Mouse (Mus musculus): ENCODE results near the gene Ctnnal1. TPM values are rescaled to one million over a fixed set of nuclear protein-coding genes. Genes with fewer than 3 reads are reported as not detected.

Gene Ctnnal1
- polyA plus RNA-seq, 1 experiment from 2014 or later: 16.7 TPM

DNA sequence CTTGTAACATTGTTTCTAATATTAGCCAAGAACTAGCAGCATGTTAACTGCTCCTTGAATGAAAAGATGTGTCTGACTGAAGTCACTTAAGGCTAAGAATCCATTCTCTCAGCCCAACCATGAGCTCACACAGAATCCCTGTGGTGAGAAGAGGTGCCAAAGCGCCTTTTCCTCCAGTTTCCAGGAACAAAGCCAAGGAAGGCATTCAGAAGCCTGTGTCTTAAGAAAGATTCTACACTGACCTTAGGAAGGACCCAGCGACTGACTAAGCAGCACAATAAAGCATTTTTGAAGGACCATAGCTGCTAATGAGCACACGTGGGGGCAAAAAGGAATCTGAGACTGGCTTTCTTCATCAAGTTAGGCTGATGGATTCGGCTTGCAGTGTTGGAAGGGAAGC lies 983 bp upstream of the Ctnnal1 start:
- WGBS: 52% methylated on average over 4 of the region's 4 CpGs
- Histone ChIP-seq H3K27me3 (ENCODE audit: control insufficient read depth, insufficient read depth, low read length) (no peaks in the 10 kb centered on the region), H3K4me2 (replicated peaks) (no peak overlapping the region), H3K4me1 (replicated peaks; ENCODE audit: control insufficient read depth, insufficient read depth, low read length) (peaks cover 16% of the 10 kb centered on the region), H3K27ac (no peak overlapping the region), H3K9ac (no peak overlapping the region), H3K4me3 (replicated peaks; ENCODE audit: low read length) (no peak overlapping the region), H3K36me3 (replicated peaks; ENCODE audit: control insufficient read depth, insufficient read depth) (no peaks in the 10 kb centered on the region), H3K9me3 (ENCODE audit: control insufficient read depth, low read length) (no peaks in the 10 kb centered on the region)
- ATAC-seq (ENCODE audit: low FRiP score) (no peak), DNase-seq (ENCODE audit: low spot score) (no peak)

DNA sequence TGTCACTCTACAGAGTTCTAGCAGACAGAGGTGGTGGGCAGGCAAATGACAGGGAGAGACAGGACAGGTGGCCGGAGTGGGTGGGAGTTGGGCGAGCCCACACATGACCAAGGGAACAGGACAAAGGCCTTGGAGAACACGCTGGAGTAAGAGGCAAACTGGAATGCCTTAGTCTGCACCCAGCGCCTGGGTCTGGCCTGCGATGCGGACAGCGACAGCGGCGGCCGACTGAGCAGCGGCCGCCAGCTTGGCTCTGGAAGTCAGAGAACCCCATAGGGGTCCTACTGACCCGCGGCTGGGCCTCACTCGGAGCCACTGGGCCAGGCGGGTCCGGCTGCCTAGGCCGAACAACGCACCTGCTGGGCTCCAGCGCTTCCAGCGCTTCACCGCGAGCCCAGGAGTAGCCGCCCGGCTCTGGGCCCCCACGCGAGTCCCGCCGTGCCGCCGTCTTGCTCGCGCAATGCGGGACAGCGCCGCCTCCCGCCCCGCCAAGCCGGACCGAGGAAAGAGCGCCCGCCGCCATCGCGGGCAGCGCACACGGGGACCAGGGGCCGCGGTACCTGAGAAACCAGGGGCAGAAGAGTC lies 479 bp downstream of the Ctnnal1 start:
- Histone ChIP-seq H3K27ac (peak overlapping the region; percentile 82), H3K4me3 (replicated peaks; ENCODE audit: low read length) (peak overlapping the region; percentile 70), H3K9ac (peak overlapping the region; percentile 80), H3K9me3 (ENCODE audit: control insufficient read depth, low read length) (no peaks in the 10 kb centered on the region), H3K36me3 (replicated peaks; ENCODE audit: control insufficient read depth, insufficient read depth) (no peaks in the 10 kb centered on the region), H3K27me3 (ENCODE audit: control insufficient read depth, insufficient read depth, low read length) (no peaks in the 10 kb centered on the region), H3K4me2 (replicated peaks) (peak overlapping the region; percentile 92), H3K4me1 (replicated peaks; ENCODE audit: control insufficient read depth, insufficient read depth, low read length) (peaks cover 16% of the 10 kb centered on the region)
- WGBS: under 1% methylated on average over 46 of the region's 49 CpGs
- DNase-seq (ENCODE audit: low spot score) (peak; percentile 60), ATAC-seq (ENCODE audit: low FRiP score) (peak; percentile 85)

DNA sequence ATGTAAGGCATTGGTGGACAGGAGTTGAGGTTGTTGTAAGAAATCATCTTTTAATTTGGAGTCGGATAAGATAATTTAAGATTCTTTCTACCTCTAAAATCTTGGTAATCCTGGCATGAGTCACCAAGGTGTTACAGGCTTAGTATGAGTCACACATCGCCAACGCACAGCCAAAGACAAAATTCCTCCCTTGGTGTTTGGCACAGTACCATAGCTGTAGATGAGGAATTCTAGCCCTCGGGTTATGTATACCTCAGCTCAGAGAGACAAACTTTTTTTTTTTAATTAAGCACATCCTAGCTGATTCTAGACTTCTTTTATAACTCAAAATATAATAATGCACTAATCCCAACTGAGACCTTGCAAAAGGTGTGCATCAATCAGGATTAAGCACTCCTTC lies 972 bp downstream of the Ctnnal1 start:
- H3K4me1 ChIP-seq (replicated peaks; ENCODE audit: control insufficient read depth, insufficient read depth, low read length): peaks cover 16% of the 10 kb centered on the region
- peak overlapping the region; percentile 82 for H3K27ac ChIP-seq
- WGBS: 49% methylated on average over 4 of the region's 4 CpGs
- H3K9me3 ChIP-seq (ENCODE audit: control insufficient read depth, low read length): no peaks in the 10 kb centered on the region
- H3K4me3 ChIP-seq (replicated peaks; ENCODE audit: low read length): peak overlapping the region; percentile 70
- ATAC-seq (ENCODE audit: low FRiP score) (no peak), DNase-seq (ENCODE audit: low spot score) (peak; percentile 28)
- no peaks in the 10 kb centered on the region for H3K27me3 ChIP-seq (ENCODE audit: control insufficient read depth, insufficient read depth, low read length)
- H3K9ac ChIP-seq: peak overlapping the region; percentile 80
- no peaks in the 10 kb centered on the region for H3K36me3 ChIP-seq (replicated peaks; ENCODE audit: control insufficient read depth, insufficient read depth)
- peak overlapping the region; percentile 92 for H3K4me2 ChIP-seq (replicated peaks)

DNA sequence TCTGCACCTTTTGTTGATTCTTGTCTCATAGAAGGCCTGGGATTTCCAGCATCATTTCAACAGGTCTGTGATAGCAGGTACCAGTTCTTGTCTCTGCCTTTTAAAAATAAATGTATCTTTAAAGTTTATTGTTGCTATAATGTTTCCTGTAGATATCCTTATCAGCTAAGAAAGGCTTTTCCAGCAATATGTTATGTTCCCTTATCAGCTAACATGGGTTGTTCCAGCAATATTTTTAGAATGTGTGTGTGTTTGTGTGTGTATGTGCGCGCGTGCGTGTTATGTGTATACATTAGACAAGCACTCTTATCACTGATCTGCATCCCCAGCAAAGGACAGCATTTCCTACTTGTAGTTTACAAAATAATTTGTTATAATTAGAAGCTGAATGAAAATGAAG lies 3.4 kb downstream of the Ctnnal1 start:
- no peak overlapping the region for H3K9ac ChIP-seq
- H3K27me3 ChIP-seq (ENCODE audit: control insufficient read depth, insufficient read depth, low read length): no peaks in the 10 kb centered on the region
- H3K4me2 ChIP-seq (replicated peaks): no peak overlapping the region
- ATAC-seq (ENCODE audit: low FRiP score) (no peak), DNase-seq (ENCODE audit: low spot score) (no peak)
- H3K4me3 ChIP-seq (replicated peaks; ENCODE audit: low read length): no peak overlapping the region
- H3K27ac ChIP-seq: no peak overlapping the region
- WGBS: 97% methylated on average over 4 of the region's 4 CpGs
- no peaks in the 10 kb centered on the region for H3K9me3 ChIP-seq (ENCODE audit: control insufficient read depth, low read length)
- H3K4me1 ChIP-seq (replicated peaks; ENCODE audit: control insufficient read depth, insufficient read depth, low read length): peaks cover 16% of the 10 kb centered on the region
- H3K36me3 ChIP-seq (replicated peaks; ENCODE audit: control insufficient read depth, insufficient read depth): no peaks in the 10 kb centered on the region

DNA sequence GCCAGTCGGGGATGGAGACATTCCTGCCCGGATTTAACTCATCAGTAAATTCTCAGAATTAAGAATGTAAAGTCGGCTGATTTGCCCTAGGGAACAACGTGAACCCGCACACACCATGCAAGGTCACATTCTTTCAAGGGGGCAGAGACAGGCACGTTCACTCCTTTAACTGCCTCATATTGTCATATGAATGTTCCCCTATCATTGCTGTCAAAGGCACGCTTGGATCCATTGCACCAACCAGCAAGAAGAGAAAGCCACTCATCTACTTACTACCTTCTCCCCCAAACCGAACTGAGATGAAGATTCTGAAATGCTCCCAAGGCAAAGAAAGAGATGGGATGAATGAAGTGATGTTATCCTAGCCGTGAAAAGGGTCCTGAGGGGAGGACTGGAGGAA lies 6.3 kb downstream of the Ctnnal1 start:
- Histone ChIP-seq H3K4me1 (replicated peaks; ENCODE audit: control insufficient read depth, insufficient read depth, low read length) (peaks cover 10% of the 10 kb centered on the region), H3K9me3 (ENCODE audit: control insufficient read depth, low read length) (no peaks in the 10 kb centered on the region), H3K27ac (no peak overlapping the region), H3K9ac (no peak overlapping the region), H3K36me3 (replicated peaks; ENCODE audit: control insufficient read depth, insufficient read depth) (no peaks in the 10 kb centered on the region), H3K27me3 (ENCODE audit: control insufficient read depth, insufficient read depth, low read length) (no peaks in the 10 kb centered on the region), H3K4me3 (replicated peaks; ENCODE audit: low read length) (no peak overlapping the region), H3K4me2 (replicated peaks) (no peak overlapping the region)
- no peak for DNase-seq (ENCODE audit: low spot score)
- no peak for ATAC-seq (ENCODE audit: low FRiP score)
- 71% methylated on average over 9 of the region's 9 CpGs for WGBS

DNA sequence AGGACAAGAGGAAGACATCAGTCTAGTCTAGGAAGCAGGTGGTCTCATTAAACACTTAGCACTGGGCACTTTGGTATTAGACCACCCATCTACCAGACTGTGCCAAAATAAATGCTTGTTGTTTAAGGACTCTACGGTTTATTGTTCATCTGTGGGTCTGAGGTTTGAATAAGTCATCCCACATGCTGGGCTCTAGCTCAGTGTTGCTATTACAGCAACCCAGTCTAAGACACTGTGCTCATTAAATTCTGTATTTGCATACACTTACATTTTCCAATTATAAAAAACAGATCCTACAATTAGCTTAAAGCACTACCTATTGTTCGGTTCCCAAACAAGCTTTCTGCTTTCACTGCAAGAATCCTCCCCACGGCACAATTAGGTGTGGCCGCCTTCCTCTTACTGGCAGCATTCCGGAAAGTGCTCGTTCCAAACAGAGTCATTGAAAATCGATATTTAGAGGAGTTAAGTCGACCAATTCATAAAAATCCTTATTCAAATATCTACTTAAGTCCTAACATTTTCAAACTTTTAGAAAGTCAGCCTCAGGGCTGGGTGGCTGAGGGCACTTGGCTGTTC lies 8.5 kb downstream of the Ctnnal1 start:
- ATAC-seq (ENCODE audit: low FRiP score) (no peak), DNase-seq (ENCODE audit: low spot score) (no peak)
- no peak overlapping the region for H3K9ac ChIP-seq
- H3K9me3 ChIP-seq (ENCODE audit: control insufficient read depth, low read length): no peaks in the 10 kb centered on the region
- H3K27me3 ChIP-seq (ENCODE audit: control insufficient read depth, insufficient read depth, low read length): no peaks in the 10 kb centered on the region
- H3K4me2 ChIP-seq (replicated peaks): no peak overlapping the region
- WGBS: 84% methylated on average over 8 of the region's 8 CpGs
- H3K27ac ChIP-seq: no peak overlapping the region
- no peaks in the 10 kb centered on the region for H3K36me3 ChIP-seq (replicated peaks; ENCODE audit: control insufficient read depth, insufficient read depth)
- no peaks in the 10 kb centered on the region for H3K4me1 ChIP-seq (replicated peaks; ENCODE audit: control insufficient read depth, insufficient read depth, low read length)
- no peak overlapping the region for H3K4me3 ChIP-seq (replicated peaks; ENCODE audit: low read length)

DNA sequence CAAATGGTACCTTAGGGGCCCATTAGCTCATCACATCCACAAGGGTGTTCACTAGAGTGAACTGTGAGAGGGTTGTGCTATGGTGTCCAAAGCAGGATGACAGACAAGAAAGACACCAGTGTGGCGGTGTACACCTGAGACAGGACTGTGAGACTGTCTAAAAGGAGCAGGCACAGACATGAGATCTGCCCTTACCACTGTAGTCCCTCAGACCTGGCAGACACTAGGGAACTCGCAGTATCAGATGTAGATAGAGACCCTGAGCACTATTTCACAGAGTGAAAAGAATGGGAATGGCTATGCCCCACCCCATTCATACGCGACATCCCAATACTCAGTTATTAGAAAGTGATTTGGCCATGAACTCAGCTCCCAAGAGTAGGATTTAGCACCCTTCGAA lies 9.1 kb downstream of the Ctnnal1 start:
- WGBS: 91% methylated on average over 5 of the region's 5 CpGs
- H3K4me3 ChIP-seq (replicated peaks; ENCODE audit: low read length): no peak overlapping the region
- H3K27me3 ChIP-seq (ENCODE audit: control insufficient read depth, insufficient read depth, low read length): no peaks in the 10 kb centered on the region
- no peaks in the 10 kb centered on the region for H3K4me1 ChIP-seq (replicated peaks; ENCODE audit: control insufficient read depth, insufficient read depth, low read length)
- no peaks in the 10 kb centered on the region for H3K36me3 ChIP-seq (replicated peaks; ENCODE audit: control insufficient read depth, insufficient read depth)
- ATAC-seq (ENCODE audit: low FRiP score) (no peak), DNase-seq (ENCODE audit: low spot score) (no peak)
- H3K4me2 ChIP-seq (replicated peaks): no peak overlapping the region
- H3K27ac ChIP-seq: no peak overlapping the region
- no peaks in the 10 kb centered on the region for H3K9me3 ChIP-seq (ENCODE audit: control insufficient read depth, low read length)
- no peak overlapping the region for H3K9ac ChIP-seq

DNA sequence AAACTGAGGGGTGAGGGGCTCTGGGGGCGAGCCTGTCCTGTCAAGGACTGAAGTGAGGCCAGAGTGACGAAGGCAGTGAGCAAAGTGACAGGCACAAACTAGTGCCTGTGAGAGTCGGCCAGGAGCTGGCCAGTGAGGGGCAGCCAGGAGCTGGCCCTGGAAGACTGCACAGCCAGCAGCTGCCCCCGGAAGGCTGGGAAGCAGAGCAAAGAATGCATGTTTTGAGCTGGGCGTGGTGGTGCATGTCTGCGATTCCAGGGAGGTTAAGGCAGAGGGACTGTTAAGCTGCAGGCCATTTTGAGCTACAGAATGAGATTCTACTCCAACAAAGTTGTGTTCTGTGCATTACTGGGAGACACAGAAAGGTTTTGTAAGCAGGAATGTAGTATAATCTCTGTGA lies 14.3 kb downstream of the Ctnnal1 start:
- Histone ChIP-seq H3K9me3 (ENCODE audit: control insufficient read depth, low read length) (no peaks in the 10 kb centered on the region), H3K27me3 (ENCODE audit: control insufficient read depth, insufficient read depth, low read length) (no peaks in the 10 kb centered on the region), H3K9ac (no peak overlapping the region), H3K4me2 (replicated peaks) (no peak overlapping the region), H3K4me3 (replicated peaks; ENCODE audit: low read length) (no peak overlapping the region), H3K36me3 (replicated peaks; ENCODE audit: control insufficient read depth, insufficient read depth) (0 out of 2 replicates have a peak, but pooled peaks cover 5% of the 10 kb centered on the region), H3K4me1 (replicated peaks; ENCODE audit: control insufficient read depth, insufficient read depth, low read length) (no peaks in the 10 kb centered on the region), H3K27ac (no peak overlapping the region)
- DNase-seq (ENCODE audit: low spot score) (no peak), ATAC-seq (ENCODE audit: low FRiP score) (no peak)
- 35% methylated on average over 6 of the region's 6 CpGs for WGBS

DNA sequence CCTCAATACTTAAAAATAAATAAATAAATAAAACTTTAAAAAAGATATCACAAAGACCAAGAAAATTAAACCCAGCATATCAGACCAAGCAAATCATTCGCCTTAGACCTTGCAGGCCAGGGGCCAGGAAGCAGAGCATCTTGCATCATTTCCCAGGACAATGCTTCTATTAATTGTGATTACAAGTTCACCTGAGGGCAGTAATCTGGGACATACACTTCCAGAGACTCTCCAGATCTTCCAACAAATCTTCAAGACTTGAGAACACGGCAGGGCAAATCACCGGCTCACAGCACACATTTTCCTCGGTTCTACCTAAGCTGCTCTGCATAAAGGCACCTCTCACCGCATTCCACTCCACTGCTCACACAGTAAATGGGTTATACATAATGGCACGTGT lies 16.9 kb downstream of the Ctnnal1 start:
- no peak for DNase-seq (ENCODE audit: low spot score)
- no peak overlapping the region for H3K9ac ChIP-seq
- 0 out of 2 replicates have a peak, but pooled peaks cover 6% of the 10 kb centered on the region for H3K9me3 ChIP-seq (ENCODE audit: control insufficient read depth, low read length)
- WGBS: 90% methylated on average over 6 of the region's 6 CpGs
- peaks cover 18% of the 10 kb centered on the region for H3K36me3 ChIP-seq (replicated peaks; ENCODE audit: control insufficient read depth, insufficient read depth)
- H3K4me1 ChIP-seq (replicated peaks; ENCODE audit: control insufficient read depth, insufficient read depth, low read length): no peaks in the 10 kb centered on the region
- no peaks in the 10 kb centered on the region for H3K27me3 ChIP-seq (ENCODE audit: control insufficient read depth, insufficient read depth, low read length)
- ATAC-seq (ENCODE audit: low FRiP score): no peak
- H3K27ac ChIP-seq: no peak overlapping the region
- no peak overlapping the region for H3K4me2 ChIP-seq (replicated peaks)
- no peak overlapping the region for H3K4me3 ChIP-seq (replicated peaks; ENCODE audit: low read length)

DNA sequence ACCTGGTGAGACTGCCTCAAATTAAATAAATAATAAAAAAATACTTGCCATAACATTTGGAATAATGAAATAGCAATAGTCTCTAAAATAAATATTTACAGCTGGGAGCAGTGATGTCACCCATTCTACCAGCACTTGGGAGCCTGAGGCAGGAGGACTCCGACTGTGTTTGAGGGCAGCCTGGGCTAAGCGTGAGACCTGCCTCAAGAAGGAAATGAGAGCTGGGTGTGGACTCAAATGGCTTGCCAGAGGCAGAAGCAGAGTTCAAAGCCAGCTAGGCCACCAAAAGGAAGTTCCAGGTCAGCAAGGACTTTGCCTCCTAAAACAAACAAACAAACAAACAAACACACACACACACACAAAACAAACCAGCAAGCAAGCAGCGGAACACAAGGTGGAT lies 17.6 kb downstream of the Ctnnal1 start:
- Histone ChIP-seq H3K4me3 (replicated peaks; ENCODE audit: low read length) (no peak overlapping the region), H3K36me3 (replicated peaks; ENCODE audit: control insufficient read depth, insufficient read depth) (peaks cover 18% of the 10 kb centered on the region), H3K4me2 (replicated peaks) (no peak overlapping the region), H3K27ac (no peak overlapping the region), H3K27me3 (ENCODE audit: control insufficient read depth, insufficient read depth, low read length) (no peaks in the 10 kb centered on the region), H3K9me3 (ENCODE audit: control insufficient read depth, low read length) (0 out of 2 replicates have a peak, but pooled peaks cover 6% of the 10 kb centered on the region), H3K9ac (no peak overlapping the region), H3K4me1 (replicated peaks; ENCODE audit: control insufficient read depth, insufficient read depth, low read length) (no peaks in the 10 kb centered on the region)
- ATAC-seq (ENCODE audit: low FRiP score) (no peak), DNase-seq (ENCODE audit: low spot score) (no peak)
- WGBS: 92% methylated on average over 3 of the region's 3 CpGs
